Mouse (Mus musculus): ENCODE results near the gene Stac2.

The Stac2 gene

GRCm38 (mm10) chr11:98050940-98051339, 2.3 kb downstream of the Stac2 start:
- in situ Hi-C loops (cut with MboI; ENCODE audit: low sequenced_read_pairs) = no loop called here

GRCm38 (mm10) chr11:98050520-98050815, 2.8 kb downstream of the Stac2 start:
- in situ Hi-C loops (cut with MboI; ENCODE audit: low sequenced_read_pairs) = no loop called here

- in situ Hi-C loops (cut with MboI; ENCODE audit: low sequenced_read_pairs) = no loop called here
These were observed 3.4 kb downstream of the Stac2 start for GRCm38 (mm10) chr11:98049672-98050519.

- in situ Hi-C loops (cut with MboI; ENCODE audit: low sequenced_read_pairs) = no loop called here
These were observed 5.5 kb downstream of the Stac2 start for GRCm38 (mm10) chr11:98047745-98048144.

- in situ Hi-C loops (cut with MboI; ENCODE audit: low sequenced_read_pairs) = no loop called here
These were observed 6.8 kb downstream of the Stac2 start for GRCm38 (mm10) chr11:98046466-98046865.

- in situ Hi-C loops (cut with MboI; ENCODE audit: low sequenced_read_pairs) = no loop called here
These were observed 7.7 kb downstream of the Stac2 start for GRCm38 (mm10) chr11:98045596-98045995.

- in situ Hi-C loops (cut with MboI; ENCODE audit: low sequenced_read_pairs) = no loop called here
These were observed 9.2 kb downstream of the Stac2 start for GRCm38 (mm10) chr11:98044074-98044473.

GRCm38 (mm10) chr11:98042741-98043140, 10.5 kb downstream of the Stac2 start:
- in situ Hi-C loops (cut with MboI; ENCODE audit: low sequenced_read_pairs) = no loop called here

- in situ Hi-C loops (cut with MboI; ENCODE audit: low sequenced_read_pairs) = no loop called here
These were observed 12.3 kb downstream of the Stac2 start for GRCm38 (mm10) chr11:98040975-98041374.

GRCm38 (mm10) chr11:98037871-98038270, 15.4 kb downstream of the Stac2 start:
- in situ Hi-C loops (cut with MboI; ENCODE audit: low sequenced_read_pairs) = no loop called here

- in situ Hi-C loops (cut with MboI; ENCODE audit: low sequenced_read_pairs) = no loop called here
These were observed 17.3 kb downstream of the Stac2 start for GRCm38 (mm10) chr11:98035977-98036377.

GRCm38 (mm10) chr11:98034840-98035239, 18.4 kb downstream of the Stac2 start:
- in situ Hi-C loops (cut with MboI; ENCODE audit: low sequenced_read_pairs) = no loop called here

GRCm38 (mm10) chr11:98034061-98034460, 19.2 kb downstream of the Stac2 start:
- in situ Hi-C loops (cut with MboI; ENCODE audit: low sequenced_read_pairs) = no loop called here

GRCm38 (mm10) chr11:98031443-98031770, 21.9 kb downstream of the Stac2 start:
- in situ Hi-C loops (cut with MboI; ENCODE audit: low sequenced_read_pairs) = no loop called here

GRCm38 (mm10) chr11:98030701-98031442, 22.4 kb downstream of the Stac2 start:
- in situ Hi-C loops (cut with MboI; ENCODE audit: low sequenced_read_pairs) = no loop called here

GRCm38 (mm10) chr11:98027785-98028184, 25.5 kb downstream of the Stac2 start:
- in situ Hi-C loops (cut with MboI; ENCODE audit: low sequenced_read_pairs) = no loop called here

- in situ Hi-C loops (cut with MboI; ENCODE audit: low sequenced_read_pairs) = no loop called here
These were observed 26.0 kb downstream of the Stac2 start for GRCm38 (mm10) chr11:98027297-98027688.

- in situ Hi-C loops (cut with MboI; ENCODE audit: low sequenced_read_pairs) = no loop called here
These were observed 26.5 kb downstream of the Stac2 start, which contains the start of gene Rpl19 for GRCm38 (mm10) chr11:98026570-98027296. Gene Rpl19 (plus strand): TSS chr11:98026710.

GRCm38 (mm10) chr11:98026248-98026569, 27.1 kb downstream of the Stac2 start:
- in situ Hi-C loops (cut with MboI; ENCODE audit: low sequenced_read_pairs) = no loop called here

- in situ Hi-C loops (cut with MboI; ENCODE audit: low sequenced_read_pairs) = no loop called here
These were observed 28.7 kb downstream of the Stac2 start for GRCm38 (mm10) chr11:98024516-98024915.

GRCm38 (mm10) chr11:98022555-98023371, 30.5 kb downstream of the Stac2 start, which contains the start of gene Cacnb1:
Gene Cacnb1 (minus strand): TSS chr11:98023034.
- in situ Hi-C loops (cut with MboI; ENCODE audit: low sequenced_read_pairs) = no loop called here
